Mouse (Mus musculus) cerebellum, postnatal 36 days (tissue): ENCODE measurements around the gene Dcdc2c.

Experiments used
- DNase-seq, 2 experiments: peaks; one replicate each; pipeline ENCODE4 v3.0.0; 2021 to 2022; ENCODE audit warnings: mixed read lengths in 2 of 2

The Dcdc2c gene

GRCm38 (mm10) chr12:28436536-28436935 lies 115.7 kb downstream of the Dcdc2c start:
- no peak for DNase-seq

GRCm38 (mm10) chr12:28432729-28433067 lies 119.5 kb downstream of the Dcdc2c start:
- DNase-seq: no peak

GRCm38 (mm10) chr12:28431832-28432728 lies 120.1 kb downstream of the Dcdc2c start:
- peak; percentile 51 to 71 for DNase-seq

GRCm38 (mm10) chr12:28429856-28430255 lies 122.3 kb downstream of the Dcdc2c start:
- DNase-seq: no peak

- no peak for DNase-seq
Observed at GRCm38 (mm10) chr12:28416957-28417356, 135.2 kb downstream of the Dcdc2c start.

- DNase-seq: no peak
Observed at GRCm38 (mm10) chr12:28407656-28408405, 144.4 kb downstream of the Dcdc2c start.

GRCm38 (mm10) chr12:28402256-28402655 lies 149.9 kb downstream of the Dcdc2c start:
- DNase-seq: no peak

- DNase-seq: no peak
Observed at GRCm38 (mm10) chr12:28401372-28401771, 150.8 kb downstream of the Dcdc2c start.

- DNase-seq: no peak
Observed at GRCm38 (mm10) chr12:28392129-28392528, 160.1 kb downstream of the Dcdc2c start.
